Mouse (Mus musculus) liver, embryonic 11.5 days (tissue): Measurements from ENCODE around the gene Agxt. TPM values are rescaled to one million over a fixed set of nuclear protein-coding genes. Genes with fewer than 3 reads are reported as not detected.

Experiments used
- ATAC-seq: fragments of 200-750 bp; cut with Nextera tagmentation; replicated peaks from 2 replicates; pipeline ENCODE4 v1.8.0; 2017; ENCODE audit warnings: moderate number of reproducible peaks, mild to moderate bottlenecking, moderate TSS enrichment, moderate library complexity; ENCODE audit not compliant: low FRiP score
- DNase-seq: peaks from one replicate; pipeline ENCODE4 v3.0.0-alpha.2; 2017; ENCODE audit warnings: low spot score
- H3K27ac ChIP-seq: fragments of 300-500 bp; sonication (generic); 2 replicates; pipeline ENCODE4 v1.5.1; 2014; ENCODE audit warnings: mild to moderate bottlenecking, low read depth, low read length, control low read depth
- H3K27me3 ChIP-seq: fragments of 300-500 bp; sonication (generic); replicated peaks from 2 replicates; pipeline ENCODE4 v1.6.1; 2014; ENCODE audit warnings: low read length, mixed read lengths; ENCODE audit not compliant: control insufficient read depth, insufficient read depth
- H3K36me3 ChIP-seq: fragments of 300-500 bp; sonication (generic); 2 replicates; pipeline ENCODE4 v1.6.1; 2014; ENCODE audit warnings: mild to moderate bottlenecking, low read length, moderate library complexity, mixed read lengths; ENCODE audit not compliant: control insufficient read depth, insufficient read depth
- H3K4me1 ChIP-seq: fragments of 300-500 bp; sonication (generic); replicated peaks from 2 replicates; pipeline ENCODE4 v1.6.1; 2014; ENCODE audit warnings: low read length, mixed read lengths; ENCODE audit not compliant: control insufficient read depth, insufficient read depth
- H3K4me2 ChIP-seq: fragments of 300-500 bp; sonication (generic); 2 replicates; pipeline ENCODE4 v1.6.1; 2014; ENCODE audit warnings: mild to moderate bottlenecking, control low read depth, moderate library complexity
- H3K4me3 ChIP-seq: fragments of 300-500 bp; sonication (generic); 2 replicates; pipeline ENCODE4 v1.5.1; 2014; ENCODE audit warnings: low read depth, low read length, control low read depth
- H3K9ac ChIP-seq: fragments of 300-500 bp; sonication (generic); 2 replicates; pipeline ENCODE4 v1.6.1; 2014; ENCODE audit warnings: low read depth, low read length, control low read depth
- H3K9me3 ChIP-seq: fragments of 300-500 bp; sonication (generic); 2 replicates; pipeline ENCODE4 v1.6.1; 2016; ENCODE audit warnings: low read length, inconsistent platforms, mixed read lengths; ENCODE audit not compliant: control insufficient read depth
- WGBS: fragments of 180-500 bp; shearing (Covaris S2); extraction: QIAGEN DNeasy Blood & Tissue Kit; methylation state at CpG from one replicate; pipeline ENCODE4 v1.1.7; 2014; 5-methylcytosine and 5-hydroxymethylcytosine counted together
- polyA plus RNA-seq: library from polyadenylated mRNA; unstranded; fragments of >200 nt; fragmentation: Nextera tagmentation; extraction: Ambion mirVana; gene quantifications from 2 replicates; pipeline ENCODE4 v1.2.1, GENCODE M21; 2014

Gene Agxt
- polyA plus RNA-seq, 1 experiment from 2014 or later = 1.1 TPM

GRCm38 (mm10) chr1:93173665-93174064 lies 38.6 kb downstream of the Agxt start:
- H3K27ac ChIP-seq = no peak overlapping the region
- ATAC-seq (no peak), DNase-seq (no peak)
- no peaks in the 10 kb centered on the region for H3K9me3 ChIP-seq
- peaks cover 3% of the 10 kb centered on the region; the same call in 1 of the 2 replicates for H3K4me1 ChIP-seq
- H3K4me2 ChIP-seq = no peak overlapping the region
- no peaks in the 10 kb centered on the region for H3K36me3 ChIP-seq
- 63% methylated on average over 4 of the region's 4 CpGs for WGBS
- no peak overlapping the region for H3K9ac ChIP-seq
- H3K27me3 ChIP-seq = peaks cover 30% of the 10 kb centered on the region
- H3K4me3 ChIP-seq = no peak overlapping the region

- WGBS = under 1% methylated on average over 4 of the region's 4 CpGs
- H3K27me3 ChIP-seq = peaks cover 30% of the 10 kb centered on the region
Measured at GRCm38 (mm10) chr1:93174399-93174798, 39.4 kb downstream of the Agxt start.

DNA sequence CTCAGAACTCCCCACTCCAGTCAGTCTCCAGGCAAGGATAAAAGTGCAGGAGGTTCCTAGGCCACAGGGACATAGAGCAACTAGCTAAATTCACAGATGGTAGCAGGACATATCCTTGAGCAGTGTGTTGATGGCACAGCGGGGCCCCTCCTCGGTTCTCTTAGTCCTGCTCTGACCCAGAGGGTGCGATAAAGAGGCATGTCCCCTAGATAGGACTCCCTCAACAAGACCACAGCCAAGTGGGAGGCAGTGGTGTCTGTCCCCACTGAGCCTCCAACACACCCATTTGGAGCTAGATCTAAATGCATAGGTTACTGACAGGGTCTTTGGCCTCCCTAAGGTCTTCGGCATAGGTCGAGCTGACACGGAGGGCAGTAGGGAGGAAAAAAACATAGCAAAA lies 40.8 kb downstream of the Agxt start:
- H3K27me3 ChIP-seq = peaks cover 30% of the 10 kb centered on the region
- ATAC-seq = no peak
- no peaks in the 10 kb centered on the region for H3K9me3 ChIP-seq
- H3K9ac ChIP-seq = no peak overlapping the region
- no peak overlapping the region; the same call in 1 of the 2 replicates for H3K4me2 ChIP-seq
- WGBS = 14% methylated on average over 6 of the region's 6 CpGs
- H3K36me3 ChIP-seq = no peaks in the 10 kb centered on the region
- H3K4me1 ChIP-seq = peaks cover 3% of the 10 kb centered on the region; the same call in 1 of the 2 replicates
- no peak overlapping the region; the same call in 1 of the 2 replicates for H3K27ac ChIP-seq
- H3K4me3 ChIP-seq = no peak overlapping the region
- DNase-seq = no peak

More at GRCm38 (mm10) chr1:93174399-93174798, 39.4 kb downstream of the Agxt start:
- H3K4me3 ChIP-seq = no peak overlapping the region
- ATAC-seq (peak; percentile 42; the same call in 1 of the 2 replicates), DNase-seq (peak; percentile 82)
- no peak overlapping the region for H3K27ac ChIP-seq
- no peak overlapping the region for H3K4me2 ChIP-seq
- H3K9ac ChIP-seq = no peak overlapping the region
- H3K4me1 ChIP-seq = peaks cover 3% of the 10 kb centered on the region; the same call in 1 of the 2 replicates
- H3K36me3 ChIP-seq = no peaks in the 10 kb centered on the region
- H3K9me3 ChIP-seq = no peaks in the 10 kb centered on the region

DNA sequence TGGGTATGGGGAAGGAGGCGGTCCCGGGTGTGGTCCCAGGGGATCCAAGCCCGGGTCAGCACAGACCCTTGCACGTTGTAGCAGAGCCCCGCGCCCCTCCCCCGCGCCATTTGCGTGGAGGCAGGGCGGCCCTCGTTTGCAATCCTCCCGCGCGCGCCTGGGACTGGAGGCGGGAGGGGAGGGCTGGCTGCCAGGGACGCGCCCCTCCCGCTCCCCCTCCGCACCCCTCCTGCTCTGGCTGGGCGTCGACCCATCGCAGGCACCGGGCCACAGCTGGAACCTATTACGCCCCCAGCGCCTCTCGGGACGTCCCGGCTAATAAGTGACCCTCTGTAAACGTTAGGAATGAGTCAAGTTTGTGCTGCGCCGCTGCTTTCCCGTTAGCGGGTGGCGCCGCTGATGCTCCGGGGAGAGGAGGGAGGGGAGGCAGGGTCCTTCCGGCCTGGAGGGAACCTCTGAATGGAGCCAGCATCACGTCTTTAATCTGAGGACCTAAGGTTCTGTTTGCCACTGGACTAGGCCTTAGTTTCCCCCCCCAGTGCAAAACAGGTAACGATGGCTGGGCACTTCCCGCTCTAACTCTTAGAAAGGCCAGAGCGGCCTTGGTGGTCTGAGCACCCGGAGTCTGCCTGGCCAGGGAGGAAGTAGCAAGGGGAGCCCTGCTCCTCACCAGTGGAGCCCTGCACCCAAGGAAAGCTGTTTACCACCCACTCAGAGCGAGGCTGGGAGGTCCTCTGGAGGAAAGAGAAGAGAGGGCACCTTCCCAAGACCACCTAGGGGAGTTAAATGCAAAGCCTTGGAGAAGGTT lies 41.7 kb downstream of the Agxt start:
- Histone ChIP-seq H3K27me3 (peaks cover 30% of the 10 kb centered on the region), H3K27ac (no peak overlapping the region; the same call in 1 of the 2 replicates), H3K9ac (no peak overlapping the region), H3K4me1 (peaks cover 3% of the 10 kb centered on the region; the same call in 1 of the 2 replicates), H3K4me2 (peak overlapping the region; percentile 66), H3K36me3 (no peaks in the 10 kb centered on the region), H3K9me3 (no peaks in the 10 kb centered on the region), H3K4me3 (peak overlapping the region; percentile 36)
- DNase-seq (peak; percentile 57), ATAC-seq (peak; percentile 37; the same call in 1 of the 2 replicates)
- WGBS = 4% methylated on average over 41 of the region's 44 CpGs

GRCm38 (mm10) chr1:93182281-93182680 lies 47.2 kb downstream of the Agxt start:
- no peak overlapping the region for H3K9ac ChIP-seq
- peaks cover 12% of the 10 kb centered on the region for H3K27me3 ChIP-seq
- H3K4me3 ChIP-seq = no peak overlapping the region
- no peak overlapping the region for H3K4me2 ChIP-seq
- H3K36me3 ChIP-seq = no peaks in the 10 kb centered on the region
- ATAC-seq = no peak
- H3K27ac ChIP-seq = no peak overlapping the region
- 80% methylated on average over 7 of the region's 7 CpGs for WGBS
- DNase-seq = no peak
- no peaks in the 10 kb centered on the region for H3K4me1 ChIP-seq
- no peaks in the 10 kb centered on the region for H3K9me3 ChIP-seq

DNA sequence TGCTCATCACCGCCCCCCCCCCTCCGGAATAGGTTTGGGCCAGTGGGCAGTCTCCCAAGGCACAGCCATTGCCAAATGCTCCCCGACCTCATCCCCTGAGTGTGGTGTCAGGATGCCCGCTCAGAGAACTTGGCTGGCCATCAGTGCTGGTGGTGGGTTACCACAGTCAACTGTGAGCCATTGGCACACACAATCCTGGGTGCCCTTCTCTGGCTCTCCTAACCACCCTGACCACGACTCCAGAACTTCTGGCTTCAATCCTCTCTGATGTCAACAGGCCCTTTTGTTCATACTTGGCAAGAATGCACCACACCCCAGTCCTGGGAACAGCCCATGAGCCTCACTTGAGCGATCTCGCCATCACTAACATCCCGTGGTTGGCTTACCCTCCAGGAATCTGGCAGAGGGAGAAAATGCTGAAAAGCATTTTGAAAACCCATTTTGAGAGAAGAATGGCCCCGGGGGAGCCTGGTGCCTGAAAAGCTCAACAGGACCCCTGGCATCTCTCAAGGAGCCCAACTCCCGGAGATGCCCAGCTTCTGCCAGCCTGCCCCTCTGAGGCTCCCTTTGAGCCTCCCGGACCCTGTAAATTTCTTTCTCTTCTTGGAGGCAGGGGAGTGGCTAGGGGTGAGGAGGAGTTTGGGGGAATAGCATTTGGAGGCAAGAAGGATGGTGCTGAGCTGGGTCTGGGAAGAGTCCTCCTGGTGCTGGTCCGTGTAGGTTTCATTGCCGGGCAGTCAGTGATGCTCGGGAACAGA lies 49.2 kb downstream of the Agxt start:
- no peak for DNase-seq
- Histone ChIP-seq H3K4me2 (no peak overlapping the region), H3K4me3 (no peak overlapping the region), H3K27ac (no peak overlapping the region), H3K27me3 (no peaks in the 10 kb centered on the region; the same call in 1 of the 2 replicates), H3K9ac (no peak overlapping the region), H3K4me1 (no peaks in the 10 kb centered on the region), H3K36me3 (no peaks in the 10 kb centered on the region), H3K9me3 (no peaks in the 10 kb centered on the region)
- 74% methylated on average over 14 of the region's 14 CpGs for WGBS
- no peak for ATAC-seq

- DNase-seq (no peak), ATAC-seq (no peak)
- H3K27me3 ChIP-seq = peaks cover 11% of the 10 kb centered on the region
- H3K4me3 ChIP-seq = no peak overlapping the region
- H3K4me1 ChIP-seq = no peaks in the 10 kb centered on the region
- H3K9ac ChIP-seq = no peak overlapping the region
- no peak overlapping the region for H3K27ac ChIP-seq
- H3K9me3 ChIP-seq = no peaks in the 10 kb centered on the region
- H3K36me3 ChIP-seq = no peaks in the 10 kb centered on the region
- no peak overlapping the region for H3K4me2 ChIP-seq
- WGBS = 14% methylated on average over 10 of the region's 17 CpGs
Measured at GRCm38 (mm10) chr1:93190726-93191305, 55.8 kb downstream of the Agxt start.

GRCm38 (mm10) chr1:93194961-93195360 lies 59.9 kb downstream of the Agxt start:
- WGBS = 73% methylated on average over 3 of the region's 3 CpGs

More at GRCm38 (mm10) chr1:93194961-93195360, 59.9 kb downstream of the Agxt start:
- ATAC-seq (no peak), DNase-seq (no peak)
- Histone ChIP-seq H3K4me1 (no peaks in the 10 kb centered on the region), H3K9me3 (no peaks in the 10 kb centered on the region), H3K9ac (no peak overlapping the region), H3K36me3 (no peaks in the 10 kb centered on the region), H3K27me3 (peaks cover 9% of the 10 kb centered on the region; the same call in 1 of the 2 replicates), H3K27ac (no peak overlapping the region), H3K4me3 (no peak overlapping the region), H3K4me2 (no peak overlapping the region)
